Mouse (Mus musculus) heart, embryonic 12.5 days (tissue): ENCODE results near the gene Clic3. TPM values are rescaled to one million over a fixed set of nuclear protein-coding genes. Genes with fewer than 3 reads are reported as not detected.

Source experiments
- ATAC-seq: fragments of 200-750 bp; cut with Nextera tagmentation; 2 replicates; pipeline ENCODE4 v1.8.0; 2017; ENCODE audit warnings: moderate TSS enrichment, moderate library complexity; ENCODE audit not compliant: insufficient number of reproducible peaks, low FRiP score
- H3K27ac ChIP-seq: fragments of 300-500 bp; sonication (generic); 2 replicates; pipeline ENCODE4 v1.5.1; 2016; ENCODE audit warnings: mild to moderate bottlenecking, moderate library complexity; ENCODE audit not compliant: poor library complexity, severe bottlenecking
- H3K27me3 ChIP-seq: fragments of 300-500 bp; sonication (generic); replicated peaks from 2 replicates; pipeline ENCODE4 v1.6.1; 2016; ENCODE audit warnings: mild to moderate bottlenecking, moderate library complexity
- H3K36me3 ChIP-seq: fragments of 300-500 bp; sonication (generic); 2 replicates; pipeline ENCODE4 v1.6.1; 2016; ENCODE audit warnings: mild to moderate bottlenecking, moderate library complexity
- H3K4me1 ChIP-seq: fragments of 300-500 bp; sonication (generic); replicated peaks from 2 replicates; pipeline ENCODE4 v1.6.1; 2016; ENCODE audit warnings: mild to moderate bottlenecking
- H3K4me2 ChIP-seq: fragments of 300-500 bp; sonication (generic); 2 replicates; pipeline ENCODE4 v1.6.1; 2016; ENCODE audit warnings: mild to moderate bottlenecking, moderate library complexity
- H3K4me3 ChIP-seq: fragments of 300-500 bp; sonication (generic); 2 replicates; pipeline ENCODE4 v1.5.1; 2016; ENCODE audit warnings: mild to moderate bottlenecking
- H3K9ac ChIP-seq: fragments of 300-500 bp; sonication (generic); 2 replicates; pipeline ENCODE4 v1.6.1; 2016; ENCODE audit warnings: mild to moderate bottlenecking, moderate library complexity
- H3K9me3 ChIP-seq: fragments of 300-500 bp; sonication (generic); replicated peaks from 2 replicates; pipeline ENCODE4 v1.6.1; 2016; ENCODE audit warnings: mild to moderate bottlenecking, moderate library complexity
- WGBS: fragments of 180-500 bp; shearing (Covaris S2); methylation state at CpG from one replicate; pipeline ENCODE4 v1.1.7; 2016; 5-methylcytosine and 5-hydroxymethylcytosine counted together
- polyA plus RNA-seq: library from polyadenylated mRNA; unstranded; fragments of >200 nt; fragmentation: Nextera tagmentation; extraction: Ambion mirVana; gene quantifications from 2 replicates; pipeline ENCODE4 v1.2.1, GENCODE M21; 2016

Gene Clic3
- polyA plus RNA-seq, 1 experiment from 2014 or later: 1.4 TPM

- H3K4me2 ChIP-seq: no peak overlapping the region
Measured at GRCm38 (mm10) chr2:25442682-25443081, 14.0 kb upstream of the Clic3 start.

GRCm38 (mm10) chr2:25450853-25451647, 5.6 kb upstream of the Clic3 start:
- no peaks in the 10 kb centered on the region for H3K9me3 ChIP-seq
- WGBS: 76% methylated on average over 8 of the region's 8 CpGs
- H3K4me1 ChIP-seq: no peaks in the 10 kb centered on the region; the same call in 1 of the 2 replicates
- no peak overlapping the region for H3K4me2 ChIP-seq
- H3K4me3 ChIP-seq: no peak overlapping the region
- H3K36me3 ChIP-seq: no peaks in the 10 kb centered on the region
- no peak overlapping the region for H3K27ac ChIP-seq
- ATAC-seq: no peak
- H3K27me3 ChIP-seq: peaks cover 14% of the 10 kb centered on the region; the same call in 1 of the 2 replicates
- no peak overlapping the region for H3K9ac ChIP-seq

More at GRCm38 (mm10) chr2:25442682-25443081, 14.0 kb upstream of the Clic3 start:
- ATAC-seq: no peak
- Histone ChIP-seq H3K27ac (no peak overlapping the region), H3K9me3 (no peaks in the 10 kb centered on the region), H3K36me3 (no peaks in the 10 kb centered on the region), H3K4me1 (no peaks in the 10 kb centered on the region), H3K4me3 (no peak overlapping the region), H3K27me3 (peaks cover 16% of the 10 kb centered on the region; the same call in 1 of the 2 replicates), H3K9ac (no peak overlapping the region)
- 87% methylated on average over 14 of the region's 14 CpGs for WGBS

GRCm38 (mm10) chr2:25452951-25453350, 3.7 kb upstream of the Clic3 start:
- Histone ChIP-seq H3K27ac (no peak overlapping the region), H3K4me2 (no peak overlapping the region), H3K4me1 (peaks cover 3% of the 10 kb centered on the region; the same call in 1 of the 2 replicates), H3K36me3 (no peaks in the 10 kb centered on the region; the same call in 1 of the 2 replicates), H3K27me3 (0 out of 2 replicates have a peak, but pooled peaks cover under 1% of the 10 kb centered on the region), H3K9ac (no peak overlapping the region), H3K9me3 (no peaks in the 10 kb centered on the region), H3K4me3 (no peak overlapping the region)
- no peak for ATAC-seq
- WGBS: 58% methylated on average over 1 of the region's 1 CpGs

GRCm38 (mm10) chr2:25457022-25457896, 621 bp downstream of the Clic3 start:
- Histone ChIP-seq H3K36me3 (peaks cover 7% of the 10 kb centered on the region; the same call in 1 of the 2 replicates), H3K4me1 (peaks cover 23% of the 10 kb centered on the region), H3K27ac (no peak overlapping the region), H3K9ac (no peak overlapping the region), H3K4me3 (no peak overlapping the region), H3K9me3 (no peaks in the 10 kb centered on the region), H3K27me3 (no peaks in the 10 kb centered on the region), H3K4me2 (no peak overlapping the region)
- 81% methylated on average over 9 of the region's 9 CpGs for WGBS
- ATAC-seq: no peak

- Histone ChIP-seq H3K9me3 (no peaks in the 10 kb centered on the region), H3K4me2 (no peak overlapping the region), H3K4me3 (no peak overlapping the region), H3K27me3 (no peaks in the 10 kb centered on the region), H3K27ac (no peak overlapping the region), H3K4me1 (peaks cover 23% of the 10 kb centered on the region), H3K36me3 (peaks cover 7% of the 10 kb centered on the region; the same call in 1 of the 2 replicates), H3K9ac (no peak overlapping the region)
- no peak for ATAC-seq
- WGBS: 81% methylated on average over 5 of the region's 5 CpGs
Measured at GRCm38 (mm10) chr2:25458911-25459310, 2.3 kb downstream of the Clic3 start.

- Histone ChIP-seq H3K4me3 (peak overlapping the region; percentile 72), H3K27ac (peak overlapping the region; percentile 83; the same call in 1 of the 2 replicates), H3K9me3 (no peaks in the 10 kb centered on the region), H3K36me3 (peaks cover 7% of the 10 kb centered on the region; the same call in 1 of the 2 replicates), H3K9ac (peak overlapping the region; percentile 79), H3K4me1 (peaks cover 23% of the 10 kb centered on the region), H3K4me2 (peak overlapping the region; percentile 88), H3K27me3 (no peaks in the 10 kb centered on the region)
- 36% methylated on average over 5 of the region's 5 CpGs for WGBS
- ATAC-seq: peak; percentile 13
Measured at GRCm38 (mm10) chr2:25460135-25460534, 3.5 kb downstream of the Clic3 start.

GRCm38 (mm10) chr2:25460551-25461309, 4.1 kb downstream of the Clic3 start, which contains the start of gene Paxx:
TSS of gene Paxx (minus strand) at chr2:25461094.
- peak within 1 kb of the TSS; percentile 79 for H3K9ac ChIP-seq
- under 1% methylated on average over 48 of the region's 48 CpGs for WGBS
- H3K4me1 ChIP-seq: peaks cover 26% of the 10 kb centered on the region
- no peaks in the 10 kb centered on the region for H3K9me3 ChIP-seq
- no peaks in the 10 kb centered on the region for H3K27me3 ChIP-seq
- peaks cover 7% of the 10 kb centered on the region; the same call in 1 of the 2 replicates for H3K36me3 ChIP-seq
- peak within 1 kb of the TSS; percentile 83 for H3K27ac ChIP-seq
- ATAC-seq: peak; percentile 91
- peak within 1 kb of the TSS; percentile 88 for H3K4me2 ChIP-seq
- H3K4me3 ChIP-seq: peak within 1 kb of the TSS; percentile 72

GRCm38 (mm10) chr2:25461407-25461806, 4.8 kb downstream of the Clic3 start:
- WGBS: 25% methylated on average over 3 of the region's 3 CpGs
- no peak for ATAC-seq

GRCm38 (mm10) chr2:25463630-25464029, 7.0 kb downstream of the Clic3 start:
- H3K27me3 ChIP-seq: no peaks in the 10 kb centered on the region
- H3K4me1 ChIP-seq: peaks cover 38% of the 10 kb centered on the region
- 72% methylated on average over 3 of the region's 3 CpGs for WGBS

More at GRCm38 (mm10) chr2:25461407-25461806, 4.8 kb downstream of the Clic3 start:
- H3K4me2 ChIP-seq: peak overlapping the region; percentile 88
- H3K9ac ChIP-seq: peak overlapping the region; percentile 12; the same call in 1 of the 2 replicates
- peaks cover 7% of the 10 kb centered on the region; the same call in 1 of the 2 replicates for H3K36me3 ChIP-seq
- no peaks in the 10 kb centered on the region for H3K27me3 ChIP-seq
- no peaks in the 10 kb centered on the region for H3K9me3 ChIP-seq
- H3K27ac ChIP-seq: peak overlapping the region; percentile 46; the same call in 1 of the 2 replicates
- H3K4me3 ChIP-seq: peak overlapping the region; percentile 72
- peaks cover 25% of the 10 kb centered on the region for H3K4me1 ChIP-seq

GRCm38 (mm10) chr2:25465256-25465655, 8.6 kb downstream of the Clic3 start:
- H3K27ac ChIP-seq: no peak overlapping the region

More at GRCm38 (mm10) chr2:25463630-25464029, 7.0 kb downstream of the Clic3 start:
- Histone ChIP-seq H3K9ac (no peak overlapping the region), H3K36me3 (0 out of 2 replicates have a peak, but pooled peaks cover under 1% of the 10 kb centered on the region), H3K4me2 (no peak overlapping the region), H3K27ac (no peak overlapping the region), H3K4me3 (no peak overlapping the region), H3K9me3 (no peaks in the 10 kb centered on the region)
- no peak for ATAC-seq

More at GRCm38 (mm10) chr2:25465256-25465655, 8.6 kb downstream of the Clic3 start:
- H3K27me3 ChIP-seq: no peaks in the 10 kb centered on the region
- H3K4me1 ChIP-seq: peaks cover 36% of the 10 kb centered on the region
- whole genome bisulfite sequencing: 81% methylated on average over 2 of the region's 2 CpGs
- H3K9me3 ChIP-seq: no peaks in the 10 kb centered on the region
- ATAC-seq: no peak
- no peak overlapping the region for H3K9ac ChIP-seq
- no peak overlapping the region for H3K4me2 ChIP-seq
- no peak overlapping the region for H3K4me3 ChIP-seq
- H3K36me3 ChIP-seq: no peaks in the 10 kb centered on the region
